Mouse (Mus musculus) WW6 (cell line): ENCODE measurements around the gene Pja2.
A peak's percentile ranks its signal among the peaks of the same experiment; 100 is the strongest.
"Not testable (repeated sequence)": the region's sequence is repeated elsewhere in the genome, so short reads cannot be mapped to it uniquely, and the experiment has no call there.

Experiments
- DNase-seq: peaks from one replicate; pipeline ENCODE4 v3.0.0-alpha.2; 2013; ENCODE audit warnings: low read depth, low spot score

Pja2 gene

GRCm38 (mm10) chr17:64331898-64332769 is at the start of gene Pja2:
Gene Pja2 (minus strand): TSS chr17:64331916.
- DNase-seq = peak; percentile 94

- DNase-seq = peak; percentile 22
Measured at GRCm38 (mm10) chr17:64375327-64375726, 43.6 kb upstream of the Pja2 start.

GRCm38 (mm10) chr17:64363694-64364093 is 32.0 kb upstream of the Pja2 start:
- no peak for DNase-seq

- DNase-seq = no peak
Measured at GRCm38 (mm10) chr17:64362570-64362969, 30.9 kb upstream of the Pja2 start.

- no peak for DNase-seq
Measured at GRCm38 (mm10) chr17:64361911-64362425, 30.3 kb upstream of the Pja2 start.

GRCm38 (mm10) chr17:64353940-64354339 is 22.2 kb upstream of the Pja2 start:
- DNase-seq = no peak

GRCm38 (mm10) chr17:64346135-64346534 is 14.4 kb upstream of the Pja2 start:
- DNase-seq = no peak

GRCm38 (mm10) chr17:64344576-64345172 is 13.0 kb upstream of the Pja2 start:
- no peak for DNase-seq

- DNase-seq = no peak
Measured at GRCm38 (mm10) chr17:64341698-64342097, 10.0 kb upstream of the Pja2 start.

- DNase-seq = no peak
Measured at GRCm38 (mm10) chr17:64339752-64340151, 8.0 kb upstream of the Pja2 start.

- no peak for DNase-seq
Measured at GRCm38 (mm10) chr17:64337220-64337619, 5.5 kb upstream of the Pja2 start.

- DNase-seq = no peak
Measured at GRCm38 (mm10) chr17:64333956-64334355, 2.2 kb upstream of the Pja2 start.

- no peak for DNase-seq
Measured at GRCm38 (mm10) chr17:64332770-64333096, 1.0 kb upstream of the Pja2 start.

GRCm38 (mm10) chr17:64331291-64331897 is 322 bp downstream of the Pja2 start:
- no peak for DNase-seq

- DNase-seq = no peak
Measured at GRCm38 (mm10) chr17:64330885-64331284, 831 bp downstream of the Pja2 start.

GRCm38 (mm10) chr17:64324556-64324955 is 7.2 kb downstream of the Pja2 start:
- DNase-seq = no peak

- DNase-seq = no peak
Measured at GRCm38 (mm10) chr17:64315428-64315827, 16.3 kb downstream of the Pja2 start.

- not testable (repeated sequence) for DNase-seq
Measured at GRCm38 (mm10) chr17:64314523-64314922, 17.2 kb downstream of the Pja2 start.

GRCm38 (mm10) chr17:64297628-64298027 is 34.1 kb downstream of the Pja2 start:
- DNase-seq = no peak

- no peak for DNase-seq
Measured at GRCm38 (mm10) chr17:64292740-64293139, 39.0 kb downstream of the Pja2 start.

- no peak for DNase-seq
Measured at GRCm38 (mm10) chr17:64289684-64290083, 42.0 kb downstream of the Pja2 start.

GRCm38 (mm10) chr17:64288000-64288399 is 43.7 kb downstream of the Pja2 start:
- DNase-seq = no peak

GRCm38 (mm10) chr17:64286836-64287235 is 44.9 kb downstream of the Pja2 start:
- DNase-seq = no peak
